Mouse (Mus musculus) olfactory bulb, adult 2 months (tissue): ENCODE measurements at regions not wholly inside any gene's neighbourhood (a gene's known extent, or its start where the extent isn't known, plus 50 kb on each side); places are given as distances from the start of the nearest gene placed in this dataset.
"Not testable (repeated sequence)": the region's sequence is repeated elsewhere in the genome, so short reads cannot be mapped to it uniquely, and the experiment has no call there.

Experiments used
- H3K27ac ChIP-seq: fragments of 200-500 bp; 2 replicates; pipeline ENCODE4 v1.5.1; 2012; ENCODE audit warnings: low read depth, low read length; ENCODE audit not compliant: insufficient read depth
- H3K4me1 ChIP-seq: fragments of 200-500 bp; 2 replicates; pipeline ENCODE4 v1.6.1; 2012; ENCODE audit warnings: low read length; ENCODE audit not compliant: control insufficient read depth, insufficient read depth
- H3K4me3 ChIP-seq: fragments of 200-500 bp; 2 replicates; pipeline ENCODE4 v1.5.1; 2012; ENCODE audit warnings: mild to moderate bottlenecking, low read depth, low read length, moderate library complexity; ENCODE audit not compliant: insufficient read depth
- CTCF ChIP-seq: fragments of 200-500 bp; IDR thresholded peaks from 2 replicates; pipeline ENCODE4 v1.5.1; 2012; ENCODE audit warnings: low read depth, mild to moderate bottlenecking, low read length, moderate library complexity; ENCODE audit not compliant: insufficient read depth
- POLR2A ChIP-seq: fragments of 200-500 bp; IDR thresholded peaks from 2 replicates; pipeline ENCODE4 v1.6.1; 2012; ENCODE audit warnings: mild to moderate bottlenecking, low read depth, low read length, moderate library complexity; ENCODE audit not compliant: insufficient read depth
- WGBS: fragments of 180-500 bp; shearing (Covaris S2); methylation state at CpG from one replicate; pipeline ENCODE4 v1.1.7; 2018; 5-methylcytosine and 5-hydroxymethylcytosine counted together

DNA sequence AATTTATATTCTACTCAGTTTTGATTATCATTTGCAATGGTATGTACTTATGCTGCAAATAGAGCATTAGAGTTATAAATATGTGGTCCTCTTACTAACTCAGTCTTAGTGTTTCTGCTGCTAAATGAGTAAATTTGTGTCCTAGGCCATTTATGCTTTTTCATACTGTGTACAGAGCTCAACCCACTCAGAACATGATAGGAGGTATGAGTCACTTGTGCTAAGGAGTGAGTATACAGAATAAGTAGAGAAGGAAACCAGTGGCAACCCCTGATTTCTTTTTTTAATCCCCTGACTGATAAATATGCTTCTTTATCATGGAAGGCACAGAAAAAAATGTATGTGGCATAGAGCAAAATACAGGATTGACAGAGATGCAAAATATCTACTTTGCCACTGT is 1066.8 kb upstream of the Sel1l start:
- H3K4me3 ChIP-seq, result no peak overlapping the region
- H3K4me1 ChIP-seq, result no peaks in the 10 kb centered on the region
- H3K27ac ChIP-seq, result no peak overlapping the region
- TF ChIP-seq CTCF (no peak), POLR2A (no peak)

GRCm38 (mm10) chr12:92915203-92915602 is 1066.2 kb upstream of the Sel1l start:
- TF ChIP-seq POLR2A, result no peak
- Histone ChIP-seq H3K4me1 (no peaks in the 10 kb centered on the region), H3K27ac (no peak overlapping the region), H3K4me3 (no peak overlapping the region)
- 89% methylated on average over 1 of the region's 1 CpGs for whole genome bisulfite sequencing

DNA sequence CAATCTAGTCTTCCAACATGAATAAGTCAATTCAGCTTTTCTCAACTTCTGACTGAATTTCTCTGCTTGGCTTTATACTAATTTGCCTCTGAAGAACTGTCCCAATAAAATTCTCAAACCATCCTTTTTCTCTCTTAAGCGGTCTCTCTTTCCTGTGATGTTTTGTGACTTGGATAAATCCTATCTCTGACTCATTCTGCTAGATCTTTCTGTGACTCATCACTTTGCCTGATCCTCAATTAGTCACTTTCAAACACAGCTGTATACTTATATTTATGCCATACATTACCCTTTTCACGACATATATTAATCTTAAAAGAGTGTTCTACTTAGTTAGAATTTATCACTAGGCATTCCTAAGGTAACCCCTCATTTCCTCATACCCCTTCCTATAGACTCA is 1055.4 kb upstream of the Sel1l start:
- no peak overlapping the region for H3K27ac ChIP-seq
- H3K4me3 ChIP-seq, result no peak overlapping the region
- WGBS, result 45% methylated on average over 2 of the region's 2 CpGs
- no peaks in the 10 kb centered on the region for H3K4me1 ChIP-seq
- TF ChIP-seq POLR2A (no peak), CTCF (no peak)

GRCm38 (mm10) chr12:92892315-92892714 is 1043.4 kb upstream of the Sel1l start:
- no peak overlapping the region for H3K4me3 ChIP-seq
- no peaks in the 10 kb centered on the region for H3K4me1 ChIP-seq
- WGBS, result 90% methylated on average over 4 of the region's 9 CpGs
- H3K27ac ChIP-seq, result no peak overlapping the region
- no peak for TF ChIP-seq POLR2A
- TF ChIP-seq CTCF, result no peak

- WGBS, result no CpG with 5 or more reads among the region's 8 CpGs
- H3K4me1 ChIP-seq, H3K27ac ChIP-seq, H3K4me3 ChIP-seq: not testable (repeated sequence)
Measured at GRCm38 (mm10) chr12:92891663-92892062, 1042.7 kb upstream of the Sel1l start.

DNA sequence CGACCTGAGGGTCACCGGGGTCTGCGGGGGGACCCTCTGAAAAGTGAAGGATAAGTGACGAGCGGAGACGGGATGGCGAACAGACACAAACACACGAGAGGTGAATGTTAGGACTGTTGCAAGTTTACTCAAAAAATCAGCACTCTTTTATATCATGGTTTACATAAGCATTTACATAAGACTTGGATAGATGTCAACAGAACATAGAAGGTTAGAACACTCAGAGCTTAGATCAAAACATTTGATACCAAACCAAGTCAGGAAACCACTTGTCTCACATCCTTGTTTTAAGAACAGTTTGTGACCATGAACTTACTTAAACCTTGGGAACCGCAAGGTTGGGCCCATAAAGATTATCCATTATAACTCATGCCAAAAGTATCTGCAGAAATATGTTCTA is 1042.2 kb upstream of the Sel1l start:
- 97% methylated on average over 6 of the region's 9 CpGs for WGBS
- H3K27ac ChIP-seq, H3K4me1 ChIP-seq, H3K4me3 ChIP-seq: not testable (repeated sequence)

GRCm38 (mm10) chr12:92887747-92888146 is 1038.8 kb upstream of the Sel1l start:
- TF ChIP-seq CTCF (no peak), POLR2A (no peak)
- Histone ChIP-seq H3K4me1 (no peaks in the 10 kb centered on the region), H3K27ac (no peak overlapping the region), H3K4me3 (no peak overlapping the region)
- 96% methylated on average over 3 of the region's 3 CpGs for WGBS

DNA sequence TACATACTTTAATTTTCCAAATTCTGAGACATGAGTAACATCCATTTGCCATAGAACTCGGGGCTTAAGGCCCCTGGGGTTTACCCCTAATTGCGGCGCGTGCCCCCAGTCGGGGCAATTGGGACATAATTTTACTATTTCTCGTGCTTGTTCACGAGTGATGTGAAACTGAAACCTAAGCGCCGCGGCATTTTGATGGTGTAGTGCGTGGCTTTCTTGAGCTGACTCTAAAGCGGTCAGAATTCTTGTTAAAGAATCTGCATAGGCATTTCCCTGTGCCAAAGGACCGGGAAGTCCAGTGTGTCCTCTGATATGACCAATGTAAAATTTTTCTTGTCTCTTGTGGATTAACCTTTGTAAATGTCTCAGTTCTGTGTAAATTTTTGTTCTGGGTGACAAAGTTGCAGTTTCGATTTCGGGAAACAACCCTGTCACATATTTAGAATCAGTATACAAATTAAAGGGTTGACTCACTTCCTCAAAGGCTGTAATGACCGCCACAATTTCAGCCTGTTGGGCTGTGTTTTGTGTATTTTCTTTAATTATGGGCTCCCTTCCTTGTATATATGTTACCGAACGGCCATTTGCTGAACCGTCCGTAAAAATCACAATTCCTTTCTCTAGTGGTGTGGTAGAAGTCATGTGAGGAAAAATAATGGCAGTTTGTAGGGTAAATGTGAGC is 1037.6 kb upstream of the Sel1l start:
- H3K4me1 ChIP-seq, H3K4me3 ChIP-seq, H3K27ac ChIP-seq: not testable (repeated sequence)
- 95% methylated on average over 20 of the region's 20 CpGs for WGBS

GRCm38 (mm10) chr12:92884014-92884413 is 1035.1 kb upstream of the Sel1l start:
- 86% methylated on average over 2 of the region's 2 CpGs for WGBS

DNA sequence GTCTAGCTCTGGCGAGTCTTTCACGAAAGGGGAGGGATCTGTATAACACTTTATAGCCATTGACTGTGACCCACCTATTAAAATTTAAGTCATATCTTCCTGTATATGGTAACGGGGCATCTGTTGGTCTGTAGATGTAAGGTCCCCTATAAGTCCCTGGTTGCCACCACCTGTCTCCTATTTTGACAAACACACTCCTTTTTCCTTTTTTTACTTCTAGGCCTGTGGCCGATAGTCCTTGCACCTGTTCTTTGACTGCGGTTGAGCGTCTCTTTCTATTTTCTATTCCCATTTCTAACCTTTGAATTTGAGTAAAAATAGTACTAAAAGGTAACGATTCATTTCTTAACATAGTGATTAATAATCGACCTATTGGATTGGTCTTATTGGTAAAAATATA is 1034.1 kb upstream of the Sel1l start:
- H3K27ac ChIP-seq, H3K4me1 ChIP-seq, H3K4me3 ChIP-seq: not testable (repeated sequence)
- no CpG with 5 or more reads among the region's 8 CpGs for WGBS

More at GRCm38 (mm10) chr12:92884014-92884413, 1035.1 kb upstream of the Sel1l start:
- not testable (repeated sequence) for H3K4me3 ChIP-seq, H3K4me1 ChIP-seq, H3K27ac ChIP-seq

- WGBS, result 94% methylated on average over 10 of the region's 11 CpGs
- not testable (repeated sequence) for H3K4me3 ChIP-seq, H3K4me1 ChIP-seq
Measured at GRCm38 (mm10) chr12:92882540-92882939, 1033.6 kb upstream of the Sel1l start.

More at GRCm38 (mm10) chr12:92882540-92882939, 1033.6 kb upstream of the Sel1l start:
- not testable (repeated sequence) for H3K27ac ChIP-seq
